Mouse (Mus musculus) forelimb bud, embryonic 11.5 days (tissue): ENCODE measurements around the gene Ybx1.

Source experiments
- DNase-seq: peaks from one replicate; pipeline ENCODE4 v3.0.0-alpha.2; 2012; ENCODE audit warnings: low read depth, low spot score

The Ybx1 gene

GRCm38 (mm10) chr4:119274627-119275026 is 19.8 kb downstream of the Ybx1 start:
- no peak for DNase-seq

GRCm38 (mm10) chr4:119266606-119267005 is 27.8 kb downstream of the Ybx1 start:
- no peak for DNase-seq

- no peak for DNase-seq
Observed at GRCm38 (mm10) chr4:119263459-119263858, 30.9 kb downstream of the Ybx1 start.

- no peak for DNase-seq
Observed at GRCm38 (mm10) chr4:119262483-119262882, 31.9 kb downstream of the Ybx1 start.

GRCm38 (mm10) chr4:119261087-119261713 is 33.2 kb downstream of the Ybx1 start:
- DNase-seq, result no peak

GRCm38 (mm10) chr4:119259344-119260254 is 34.8 kb downstream of the Ybx1 start:
- DNase-seq, result no peak

GRCm38 (mm10) chr4:119257083-119257482 is 37.3 kb downstream of the Ybx1 start:
- DNase-seq, result no peak

- no peak for DNase-seq
Observed at GRCm38 (mm10) chr4:119255351-119255750, 39.1 kb downstream of the Ybx1 start, which contains the start of gene Cldn19. TSS of gene Cldn19 (plus strand) at chr4:119255414.

- DNase-seq, result no peak
Observed at GRCm38 (mm10) chr4:119254012-119254618, 40.3 kb downstream of the Ybx1 start.

- DNase-seq, result no peak
Observed at GRCm38 (mm10) chr4:119252025-119252808, 42.2 kb downstream of the Ybx1 start.

GRCm38 (mm10) chr4:119248407-119248965 is 45.9 kb downstream of the Ybx1 start:
- DNase-seq, result no peak

- peak; percentile 30 for DNase-seq
Observed at GRCm38 (mm10) chr4:119247462-119248235, 46.8 kb downstream of the Ybx1 start.

GRCm38 (mm10) chr4:119246688-119247225 is 47.6 kb downstream of the Ybx1 start:
- DNase-seq, result no peak

GRCm38 (mm10) chr4:119245961-119246360 is 48.4 kb downstream of the Ybx1 start:
- no peak for DNase-seq

GRCm38 (mm10) chr4:119245556-119245955 is 48.8 kb downstream of the Ybx1 start:
- DNase-seq, result no peak

- DNase-seq, result no peak
Observed at GRCm38 (mm10) chr4:119244468-119245240, 49.8 kb downstream of the Ybx1 start.

- DNase-seq, result no peak
Observed at GRCm38 (mm10) chr4:119242571-119242970, 51.8 kb downstream of the Ybx1 start.

GRCm38 (mm10) chr4:119241664-119242063 is 52.7 kb downstream of the Ybx1 start:
- no peak for DNase-seq

- peak; percentile 76 for DNase-seq
Observed at GRCm38 (mm10) chr4:119239181-119239682, 55.2 kb downstream of the Ybx1 start.
